Mouse (Mus musculus) activated CD4-positive, CD25-positive, alpha-beta regulatory T cell, adult 4 months (primary cell): ENCODE data around the gene Morn3. TPM values are rescaled to one million over a fixed set of nuclear protein-coding genes. Genes with fewer than 3 reads are reported as not detected.

Experiments used
- ATAC-seq: one replicate; pipeline ENCODE4 v1.8.0; 2017
- polyA plus RNA-seq, 2 experiments: library from polyadenylated mRNA; unstranded; fragments of 100-300 nt; shearing (Covaris generic); gene quantifications; one replicate each; pipeline ENCODE4 v1.2.1; 2017

Gene Morn3
- polyA plus RNA-seq, 2 experiments from 2014 or later = 3.2 to 4.9 TPM

GRCm38 (mm10) chr5:123021438-123021837 is 25.4 kb downstream of the Morn3 start:
- ATAC-seq = peak; percentile 49

DNA sequence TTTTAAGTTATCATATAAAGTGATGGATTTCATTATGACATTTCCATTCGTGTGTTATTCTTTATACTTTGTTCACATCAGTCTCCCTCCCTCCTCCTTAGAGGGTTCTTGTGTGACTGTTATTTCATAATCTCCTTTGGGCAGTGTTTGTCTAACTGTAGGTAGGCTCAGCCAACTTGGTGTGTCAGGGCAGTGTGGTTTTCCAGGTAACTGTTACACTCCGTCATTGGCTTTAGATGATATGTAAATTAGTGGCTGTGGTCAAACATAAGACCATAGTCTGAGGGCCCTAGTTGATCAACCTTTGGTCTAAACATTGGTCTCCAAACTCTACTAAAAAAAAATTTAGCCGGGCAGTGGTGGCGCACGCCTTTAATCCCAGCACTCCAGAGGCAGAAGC is 26.4 kb downstream of the Morn3 start:
- no peak for ATAC-seq

GRCm38 (mm10) chr5:123019336-123020016 is 27.3 kb downstream of the Morn3 start:
- ATAC-seq = no peak

- ATAC-seq = no peak
Observed at GRCm38 (mm10) chr5:123017504-123017903, 29.3 kb downstream of the Morn3 start.

- ATAC-seq = peak; percentile 48
Observed at GRCm38 (mm10) chr5:123015915-123016314, 30.9 kb downstream of the Morn3 start.

DNA sequence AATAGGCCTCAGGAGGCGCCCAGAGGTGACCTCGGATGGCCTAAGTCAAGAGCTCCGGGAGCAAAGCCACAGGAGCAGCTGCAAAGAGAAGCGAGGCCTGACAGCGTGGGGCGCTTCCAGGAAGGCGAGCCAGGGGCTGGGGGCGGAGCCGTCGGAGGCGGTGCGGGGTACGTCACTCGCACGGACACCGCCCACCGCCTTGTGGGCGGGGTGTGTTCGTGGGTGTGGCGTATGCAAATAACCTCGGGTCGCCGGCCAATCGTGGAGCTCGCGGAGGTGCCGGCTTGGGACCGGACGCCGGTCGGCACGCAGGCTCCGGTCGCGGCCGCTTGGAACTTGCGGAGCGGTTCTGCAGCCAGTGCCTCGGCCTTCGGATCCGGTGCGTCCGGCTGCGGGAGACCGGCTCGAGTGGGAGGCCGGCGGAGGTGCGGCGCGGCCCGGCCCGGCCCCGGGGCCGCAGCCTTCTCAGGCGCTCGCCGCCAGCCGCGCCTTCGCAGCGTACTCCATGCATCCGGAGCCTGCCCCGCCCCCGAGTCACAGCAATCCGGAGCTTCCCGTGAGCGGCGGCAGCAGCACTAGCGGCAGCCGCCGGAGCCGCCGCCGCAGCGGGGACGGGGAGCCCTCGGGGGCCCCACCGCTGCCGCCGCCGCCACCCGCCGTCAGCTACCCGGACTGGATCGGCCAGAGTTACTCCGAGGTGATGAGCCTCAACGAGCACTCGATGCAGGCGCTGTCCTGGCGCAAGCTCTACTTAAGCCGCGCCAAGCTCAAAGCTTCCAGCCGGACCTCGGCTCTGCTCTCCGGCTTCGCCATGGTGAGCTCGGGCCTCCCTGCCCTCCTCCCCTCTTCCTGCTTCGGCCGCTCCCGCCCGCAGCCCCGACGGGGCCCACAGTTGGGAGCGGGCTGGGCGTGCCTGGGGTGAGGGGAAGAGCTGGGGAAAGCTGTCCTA is 31.8 kb downstream of the Morn3 start, which contains the start of gene Orai1:
Orai1 (plus strand) TSS at position 322 of the 949 bp plus-strand sequence.
- peak; percentile 70 for ATAC-seq

- ATAC-seq = no peak
Observed at GRCm38 (mm10) chr5:123013599-123014315, 33.1 kb downstream of the Morn3 start.

DNA sequence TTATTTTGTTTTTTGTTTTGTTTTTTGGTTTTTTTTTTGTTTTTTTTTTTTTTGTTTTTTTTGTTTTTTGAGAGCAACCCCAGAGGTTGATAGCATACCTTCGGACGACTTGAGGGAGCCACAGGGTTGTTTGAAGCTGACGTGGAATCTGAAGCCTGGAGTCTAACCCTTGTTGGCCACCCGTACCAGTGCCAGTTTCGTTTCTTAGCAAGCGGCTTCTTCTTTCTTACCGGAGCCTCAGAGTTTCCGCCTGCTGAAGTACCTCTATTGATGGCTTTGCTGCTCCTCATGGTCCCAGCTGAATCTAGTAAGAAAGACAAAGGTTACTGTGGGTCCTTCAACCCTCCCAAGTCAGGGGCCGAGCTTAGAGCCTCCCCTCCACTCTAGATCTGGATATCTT is 35.1 kb downstream of the Morn3 start:
- no peak for ATAC-seq

DNA sequence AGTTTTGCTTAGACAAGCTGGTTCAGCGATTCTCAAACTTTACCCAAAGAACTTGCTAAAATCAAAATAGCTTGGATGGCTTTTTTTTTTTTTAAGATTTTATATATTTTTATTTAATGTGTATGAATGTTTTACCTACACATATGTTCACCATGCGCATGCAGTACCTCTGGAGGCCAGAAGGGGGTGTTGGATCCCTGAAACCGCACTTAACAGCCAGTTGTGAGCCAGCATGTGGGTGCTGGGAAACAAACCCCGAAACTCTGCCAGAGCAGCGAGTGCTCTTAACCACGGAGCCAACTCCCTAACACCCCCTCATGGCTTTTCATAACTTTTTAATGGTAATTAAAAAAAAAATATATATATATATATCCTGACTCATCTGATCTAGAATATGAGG is 36.0 kb downstream of the Morn3 start:
- ATAC-seq = no peak

DNA sequence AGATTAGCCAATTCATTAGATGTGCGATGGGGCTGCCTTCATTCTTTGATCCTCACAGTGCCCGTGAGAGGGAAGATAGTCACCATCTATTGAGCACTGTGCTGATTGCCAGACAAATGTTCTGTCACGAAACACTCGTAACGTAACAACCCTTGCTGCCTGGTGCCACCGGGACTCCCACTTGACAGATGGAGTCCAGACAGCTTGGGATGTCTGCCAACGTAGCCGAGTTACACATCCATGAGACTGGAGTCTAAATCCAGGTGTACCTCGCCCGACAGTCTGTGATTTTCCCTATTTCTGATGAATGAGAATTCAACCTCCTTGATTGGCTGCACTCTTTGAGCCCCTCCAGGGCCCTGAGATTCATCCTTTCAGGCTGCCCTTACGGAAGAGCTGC is 36.9 kb downstream of the Morn3 start:
- no peak for ATAC-seq

GRCm38 (mm10) chr5:123008877-123009493 is 37.8 kb downstream of the Morn3 start:
- no peak for ATAC-seq

GRCm38 (mm10) chr5:123005716-123006592 is 40.9 kb downstream of the Morn3 start:
- ATAC-seq = no peak

DNA sequence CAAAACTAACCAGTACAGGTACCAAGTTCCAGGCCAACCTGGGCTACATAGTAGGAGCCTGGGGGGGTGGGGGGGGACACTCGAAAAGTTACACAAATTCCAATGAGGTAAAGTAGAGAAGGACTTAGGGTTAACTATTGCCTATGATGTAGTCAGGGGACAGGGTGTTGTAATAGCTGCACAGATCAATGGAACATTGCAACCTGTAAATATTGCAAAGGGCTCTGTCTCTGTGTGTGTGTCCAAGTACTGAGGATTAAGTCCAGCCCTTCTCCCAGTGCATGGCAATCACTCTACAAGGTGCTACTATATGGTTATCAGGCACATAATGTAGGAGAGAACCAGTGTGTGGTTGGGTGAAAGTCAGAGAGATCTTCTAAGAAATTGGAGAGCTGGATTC is 45.9 kb downstream of the Morn3 start:
- no peak for ATAC-seq

- no peak for ATAC-seq
Observed at GRCm38 (mm10) chr5:122997205-122998204, 49.3 kb downstream of the Morn3 start.

- ATAC-seq = no peak
Observed at GRCm38 (mm10) chr5:122994910-122995309, 51.9 kb downstream of the Morn3 start.

- peak; percentile 69 for ATAC-seq
Observed at GRCm38 (mm10) chr5:122994303-122994846, 52.4 kb downstream of the Morn3 start.

DNA sequence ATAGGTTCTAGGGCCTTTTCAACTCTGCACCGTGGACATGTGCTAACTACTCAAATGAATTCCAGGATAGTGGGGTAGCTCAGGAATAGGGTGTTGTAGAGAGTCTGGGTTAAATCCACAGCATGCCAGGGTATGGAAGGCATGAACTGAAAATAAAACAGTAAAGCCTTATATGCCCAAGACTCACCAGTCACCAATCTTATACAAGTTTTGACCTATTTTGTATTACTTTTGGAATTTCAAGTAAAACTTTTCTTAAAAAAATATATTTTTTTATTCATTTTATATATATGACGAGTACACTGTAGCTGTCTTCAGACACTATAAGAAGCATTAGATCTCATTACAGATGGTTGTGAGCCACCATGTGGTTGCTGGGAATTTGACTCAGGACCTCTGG is 53.0 kb downstream of the Morn3 start:
- no peak for ATAC-seq

DNA sequence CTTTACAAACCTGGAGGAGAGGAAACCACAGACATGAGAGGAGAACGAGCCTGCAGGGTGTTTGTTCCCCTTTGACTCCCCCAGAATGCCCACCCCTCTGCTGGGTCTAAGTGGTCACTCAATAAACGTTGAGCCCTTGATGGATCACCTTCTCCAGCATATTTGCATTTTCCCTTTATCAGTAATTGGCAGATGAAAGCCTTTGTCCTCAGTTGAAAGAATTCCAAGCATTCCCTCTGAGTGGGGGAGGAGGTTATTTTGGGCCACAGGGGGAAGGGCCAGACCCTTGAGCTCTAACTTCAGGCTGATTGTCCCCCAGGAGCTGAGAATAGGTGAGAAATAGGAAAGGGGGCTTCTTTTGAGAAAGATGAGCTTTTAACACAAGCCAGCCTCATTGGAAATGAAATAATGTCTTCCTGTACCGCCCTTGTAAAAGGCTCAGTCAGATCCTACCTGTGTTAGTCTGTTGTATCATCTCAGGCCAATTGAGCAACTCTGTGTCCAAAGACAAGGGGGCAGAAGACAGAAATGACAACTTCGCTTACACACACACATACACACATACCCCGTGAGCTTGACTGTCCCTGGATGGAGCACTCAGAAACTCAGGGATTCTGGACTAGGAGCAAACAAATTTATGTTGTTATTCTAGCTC is 55.3 kb downstream of the Morn3 start:
- ATAC-seq = no peak

GRCm38 (mm10) chr5:122990411-122991160 is 56.2 kb downstream of the Morn3 start:
- ATAC-seq = peak; percentile 67
